Mouse (Mus musculus) kidney, embryonic 16.5 days (tissue): ENCODE results near the gene Bcan. TPM values are rescaled to one million over a fixed set of nuclear protein-coding genes. Genes with fewer than 3 reads are reported as not detected.
A peak's percentile ranks its signal among the peaks of the same experiment; 100 is the strongest.

Experiments
- ATAC-seq: fragments of 200-750 bp; cut with Nextera tagmentation; 2 replicates; pipeline ENCODE4 v1.8.0; 2017; ENCODE audit warnings: moderate TSS enrichment; ENCODE audit not compliant: low FRiP score, low TSS enrichment
- H3K27ac ChIP-seq: fragments of 300-500 bp; sonication (generic); 2 replicates; pipeline ENCODE4 v1.5.1; 2014; ENCODE audit warnings: low read length
- H3K27me3 ChIP-seq: fragments of 300-500 bp; sonication (generic); 2 replicates; pipeline ENCODE4 v1.6.1; 2014; ENCODE audit warnings: low read length, control low read depth, mixed read lengths; ENCODE audit not compliant: insufficient read depth
- H3K36me3 ChIP-seq: fragments of 300-500 bp; sonication (generic); 2 replicates; pipeline ENCODE4 v1.6.1; 2014; ENCODE audit warnings: low read length, control low read depth, mixed read lengths; ENCODE audit not compliant: insufficient read depth
- H3K4me1 ChIP-seq: fragments of 300-500 bp; sonication (generic); 2 replicates; pipeline ENCODE4 v1.6.1; 2014; ENCODE audit warnings: low read length, control low read depth, mixed read lengths; ENCODE audit not compliant: insufficient read depth
- H3K4me2 ChIP-seq: fragments of 300-500 bp; sonication (generic); replicated peaks from 2 replicates; pipeline ENCODE4 v1.6.1; 2014; ENCODE audit warnings: low read depth, low read length
- H3K4me3 ChIP-seq: fragments of 300-500 bp; sonication (generic); 2 replicates; pipeline ENCODE4 v1.5.1; 2014; ENCODE audit warnings: mild to moderate bottlenecking, low read length
- H3K9ac ChIP-seq: fragments of 300-500 bp; sonication (generic); replicated peaks from 2 replicates; pipeline ENCODE4 v1.6.1; 2014; ENCODE audit warnings: low read length
- H3K9me3 ChIP-seq: fragments of 300-500 bp; sonication (generic); 2 replicates; pipeline ENCODE4 v1.6.1; 2016; ENCODE audit warnings: low read length, control low read depth
- WGBS: fragments of 180-500 bp; shearing (Covaris S2); extraction: QIAGEN DNeasy Blood & Tissue Kit; methylation state at CpG from one replicate; pipeline ENCODE4 v1.1.7; 2014; 5-methylcytosine and 5-hydroxymethylcytosine counted together
- polyA plus RNA-seq: library from polyadenylated mRNA; unstranded; fragments of >200 nt; fragmentation: Nextera tagmentation; extraction: Ambion mirVana; gene quantifications from 2 replicates; pipeline ENCODE4 v1.2.1, GENCODE M21; 2015

The Bcan gene
- polyA plus RNA-seq, 1 experiment from 2014 or later = 0.10 TPM

GRCm38 (mm10) chr3:87996971-87997614 is 2.9 kb downstream of the Bcan start:
- WGBS = under 1% methylated on average over 48 of the region's 49 CpGs
- peaks cover 18% of the 10 kb centered on the region for H3K4me1 ChIP-seq
- no peak overlapping the region for H3K9ac ChIP-seq
- H3K4me2 ChIP-seq = peak overlapping the region; percentile 62
- no peaks in the 10 kb centered on the region for H3K36me3 ChIP-seq
- no peaks in the 10 kb centered on the region for H3K9me3 ChIP-seq
- H3K4me3 ChIP-seq = peak overlapping the region; percentile 47
- ATAC-seq = peak; percentile 43; the same call in 1 of the 2 replicates
- H3K27me3 ChIP-seq = peaks cover 98% of the 10 kb centered on the region
- H3K27ac ChIP-seq = no peak overlapping the region

GRCm38 (mm10) chr3:87996401-87996800 is 3.6 kb downstream of the Bcan start:
- Histone ChIP-seq H3K27ac (no peak overlapping the region), H3K4me1 (peaks cover 18% of the 10 kb centered on the region), H3K27me3 (peaks cover 94% of the 10 kb centered on the region), H3K4me2 (peak overlapping the region; percentile 62; the same call in 1 of the 2 replicates), H3K9ac (no peak overlapping the region), H3K4me3 (peak overlapping the region; percentile 47; the same call in 1 of the 2 replicates), H3K36me3 (no peaks in the 10 kb centered on the region), H3K9me3 (no peaks in the 10 kb centered on the region)
- no peak for ATAC-seq
- 2% methylated on average over 15 of the region's 15 CpGs for WGBS

- Histone ChIP-seq H3K36me3 (no peaks in the 10 kb centered on the region), H3K4me2 (no peak overlapping the region), H3K27ac (no peak overlapping the region), H3K4me3 (no peak overlapping the region), H3K27me3 (peaks cover 84% of the 10 kb centered on the region), H3K4me1 (peaks cover 14% of the 10 kb centered on the region), H3K9ac (no peak overlapping the region), H3K9me3 (no peaks in the 10 kb centered on the region)
- WGBS = 26% methylated on average over 11 of the region's 11 CpGs
- ATAC-seq = no peak
Measured at GRCm38 (mm10) chr3:87995331-87995730, 4.7 kb downstream of the Bcan start.

GRCm38 (mm10) chr3:87993436-87993835 is 6.6 kb downstream of the Bcan start:
- WGBS = 5% methylated on average over 6 of the region's 6 CpGs
- H3K9ac ChIP-seq = no peak overlapping the region
- H3K4me2 ChIP-seq = no peak overlapping the region
- no peak for ATAC-seq
- no peaks in the 10 kb centered on the region for H3K9me3 ChIP-seq
- no peak overlapping the region for H3K4me3 ChIP-seq
- no peaks in the 10 kb centered on the region for H3K36me3 ChIP-seq
- peaks cover 73% of the 10 kb centered on the region for H3K27me3 ChIP-seq
- peaks cover 6% of the 10 kb centered on the region for H3K4me1 ChIP-seq
- H3K27ac ChIP-seq = no peak overlapping the region

GRCm38 (mm10) chr3:87989935-87990334 is 10.1 kb downstream of the Bcan start:
- Histone ChIP-seq H3K4me2 (no peak overlapping the region), H3K27me3 (peaks cover 38% of the 10 kb centered on the region), H3K9ac (no peak overlapping the region), H3K36me3 (no peaks in the 10 kb centered on the region), H3K4me1 (peaks cover 26% of the 10 kb centered on the region), H3K27ac (no peak overlapping the region), H3K4me3 (no peak overlapping the region), H3K9me3 (no peaks in the 10 kb centered on the region)
- WGBS = 30% methylated on average over 10 of the region's 10 CpGs
- ATAC-seq = no peak

GRCm38 (mm10) chr3:87988068-87988467 is 12.0 kb downstream of the Bcan start:
- peaks cover 40% of the 10 kb centered on the region for H3K4me1 ChIP-seq
- no peaks in the 10 kb centered on the region for H3K9me3 ChIP-seq
- peak overlapping the region; percentile 79 for H3K4me2 ChIP-seq
- H3K36me3 ChIP-seq = no peaks in the 10 kb centered on the region
- WGBS = 8% methylated on average over 15 of the region's 15 CpGs
- H3K9ac ChIP-seq = peak overlapping the region; percentile 57
- no peak overlapping the region for H3K27ac ChIP-seq
- peak overlapping the region; percentile 49 for H3K4me3 ChIP-seq
- H3K27me3 ChIP-seq = peaks cover 20% of the 10 kb centered on the region
- no peak for ATAC-seq

GRCm38 (mm10) chr3:87987633-87988032 is 12.4 kb downstream of the Bcan start:
- Histone ChIP-seq H3K4me3 (peak overlapping the region; percentile 49), H3K4me1 (peaks cover 44% of the 10 kb centered on the region), H3K27me3 (peaks cover 17% of the 10 kb centered on the region), H3K27ac (peak overlapping the region; percentile 6; the same call in 1 of the 2 replicates), H3K9ac (peak overlapping the region; percentile 57), H3K4me2 (peak overlapping the region; percentile 79), H3K9me3 (no peaks in the 10 kb centered on the region), H3K36me3 (no peaks in the 10 kb centered on the region)
- ATAC-seq = peak; percentile 52
- 0% methylated on average over 15 of the region's 15 CpGs for WGBS

- Histone ChIP-seq H3K4me2 (peak overlapping the region; percentile 79), H3K27me3 (peaks cover 9% of the 10 kb centered on the region), H3K4me1 (peaks cover 52% of the 10 kb centered on the region), H3K9me3 (no peaks in the 10 kb centered on the region), H3K9ac (peak overlapping the region; percentile 57), H3K27ac (peak overlapping the region; percentile 77; the same call in 1 of the 2 replicates), H3K36me3 (no peaks in the 10 kb centered on the region), H3K4me3 (peak overlapping the region; percentile 49)
- 0% methylated on average over 17 of the region's 17 CpGs for WGBS
- ATAC-seq = peak; percentile 74
Measured at GRCm38 (mm10) chr3:87986868-87987267, 13.2 kb downstream of the Bcan start.

GRCm38 (mm10) chr3:87985505-87986320 is 14.3 kb downstream of the Bcan start:
- WGBS = 36% methylated on average over 12 of the region's 12 CpGs
- no peaks in the 10 kb centered on the region for H3K9me3 ChIP-seq
- peak overlapping the region; percentile 22 for H3K9ac ChIP-seq
- no peak overlapping the region for H3K4me3 ChIP-seq
- peaks cover 8% of the 10 kb centered on the region for H3K27me3 ChIP-seq
- H3K4me2 ChIP-seq = peak overlapping the region; percentile 79; the same call in 1 of the 2 replicates
- ATAC-seq = no peak
- no peaks in the 10 kb centered on the region for H3K36me3 ChIP-seq
- peak overlapping the region; percentile 77 for H3K27ac ChIP-seq
- peaks cover 64% of the 10 kb centered on the region for H3K4me1 ChIP-seq
